Mouse (Mus musculus) lung, adult 2 months (tissue): ENCODE results near the gene Ripor2.

Source experiments
- CTCF ChIP-seq: fragments of 200-500 bp; IDR thresholded peaks from 2 replicates; pipeline ENCODE4 v1.5.1; 2011; ENCODE audit warnings: mild to moderate bottlenecking, low read length, control low read depth; ENCODE audit not compliant: insufficient read depth
- POLR2A ChIP-seq: fragments of 200-500 bp; IDR thresholded peaks from 2 replicates; pipeline ENCODE4 v1.6.1; 2011; ENCODE audit warnings: low read depth, mild to moderate bottlenecking, control low read depth, low read length, borderline replicate concordance; ENCODE audit errors: extremely low read depth

GRCm38 (mm10) chr13:24576338-24577119 is 5.5 kb upstream of the Ripor2 start:
- TF ChIP-seq CTCF = no peak
- no peak for TF ChIP-seq POLR2A
